Mouse (Mus musculus) midbrain, embryonic 11.5 days (tissue): Measurements from ENCODE around the gene Bach2. TPM values are rescaled to one million over a fixed set of nuclear protein-coding genes. Genes with fewer than 3 reads are reported as not detected.

Experiments
- ATAC-seq: fragments of 200-750 bp; cut with Nextera tagmentation; 2 replicates; pipeline ENCODE4 v1.8.0; 2017; ENCODE audit warnings: moderate TSS enrichment, moderate library complexity; ENCODE audit not compliant: low FRiP score
- DNase-seq: peaks from one replicate; pipeline ENCODE4 v3.0.0; 2015; ENCODE audit warnings: low spot score; ENCODE audit errors: missing footprints
- H3K27ac ChIP-seq: fragments of 300-500 bp; sonication (generic); 2 replicates; pipeline ENCODE4 v1.5.1; 2014; ENCODE audit warnings: low read depth, low read length
- H3K27me3 ChIP-seq: fragments of 300-500 bp; sonication (generic); 2 replicates; pipeline ENCODE4 v1.6.1; 2014; ENCODE audit warnings: mild to moderate bottlenecking, low read length, moderate library complexity, mixed read lengths; ENCODE audit not compliant: control insufficient read depth, insufficient read depth
- H3K36me3 ChIP-seq: fragments of 300-500 bp; sonication (generic); 2 replicates; pipeline ENCODE4 v1.6.1; 2014; ENCODE audit warnings: mild to moderate bottlenecking, low read length, moderate library complexity, mixed read lengths; ENCODE audit not compliant: control insufficient read depth, insufficient read depth
- H3K4me1 ChIP-seq: fragments of 300-500 bp; sonication (generic); 2 replicates; pipeline ENCODE4 v1.6.1; 2014; ENCODE audit warnings: low read length; ENCODE audit not compliant: control insufficient read depth, insufficient read depth
- H3K4me2 ChIP-seq: fragments of 300-500 bp; sonication (generic); 2 replicates; pipeline ENCODE4 v1.6.1; 2014; ENCODE audit warnings: mild to moderate bottlenecking, moderate library complexity
- H3K4me3 ChIP-seq: fragments of 300-500 bp; sonication (generic); 2 replicates; pipeline ENCODE4 v1.5.1; 2014; ENCODE audit warnings: low read depth, low read length
- H3K9ac ChIP-seq: fragments of 300-500 bp; sonication (generic); 2 replicates; pipeline ENCODE4 v1.6.1; 2014; ENCODE audit warnings: low read length
- H3K9me3 ChIP-seq: fragments of 300-500 bp; sonication (generic); 2 replicates; pipeline ENCODE4 v1.6.1; 2016; ENCODE audit warnings: low read length; ENCODE audit not compliant: control insufficient read depth
- WGBS: fragments of 180-500 bp; shearing (Covaris S2); extraction: QIAGEN DNeasy Blood & Tissue Kit; methylation state at CpG from one replicate; pipeline ENCODE4 v1.1.7; 2014; 5-methylcytosine and 5-hydroxymethylcytosine counted together
- polyA plus RNA-seq: library from polyadenylated mRNA; unstranded; fragments of >200 nt; fragmentation: Nextera tagmentation; extraction: Ambion mirVana; gene quantifications from 2 replicates; pipeline ENCODE4 v1.2.1, GENCODE M21; 2014

Bach2 gene
- 11.2 and 13.2 TPM in 2 replicates for polyA plus RNA-seq

DNA sequence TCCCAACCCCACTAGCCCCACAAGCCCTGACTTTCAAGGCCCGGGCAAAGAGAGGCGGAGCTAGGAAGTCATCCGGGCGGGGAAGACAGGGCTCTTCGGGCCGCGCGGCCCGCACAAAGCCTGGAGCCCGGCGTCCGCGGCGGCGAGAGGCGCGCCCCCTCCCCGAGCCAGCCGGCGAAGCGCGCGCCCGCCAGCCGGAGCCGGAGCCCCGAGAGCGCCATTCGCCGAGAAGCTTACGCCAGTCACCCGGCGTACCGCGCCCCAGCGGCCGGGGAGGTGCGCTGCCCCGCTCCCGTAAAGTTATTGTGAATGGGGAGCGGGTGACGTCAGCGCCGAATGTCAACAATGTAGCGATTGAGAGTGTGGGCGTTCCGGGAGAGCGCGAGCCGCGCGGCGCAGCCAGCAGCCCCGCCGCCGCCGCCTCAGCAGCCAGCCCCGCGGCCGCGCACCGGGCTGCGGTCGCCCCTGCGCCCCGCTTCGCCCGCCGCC lies at the start of gene Bach2:
Bach2 (plus strand) TSS at position 439 of the 489 bp plus-strand sequence.
- peak within 1 kb of the TSS; percentile 84 for H3K4me3 ChIP-seq
- under 1% methylated on average over 65 of the region's 69 CpGs for WGBS
- H3K4me1 ChIP-seq, result peaks cover 34% of the 10 kb centered on the region
- H3K4me2 ChIP-seq, result peak within 1 kb of the TSS; percentile 95
- peaks cover 2% of the 10 kb centered on the region; the same call in 1 of the 2 replicates for H3K27me3 ChIP-seq
- no peaks in the 10 kb centered on the region for H3K9me3 ChIP-seq
- peak within 1 kb of the TSS; percentile 88 for H3K9ac ChIP-seq
- no peaks in the 10 kb centered on the region for H3K36me3 ChIP-seq
- DNase-seq (peak; percentile 99), ATAC-seq (peak; percentile 92)
- H3K27ac ChIP-seq, result peak within 1 kb of the TSS; percentile 97

DNA sequence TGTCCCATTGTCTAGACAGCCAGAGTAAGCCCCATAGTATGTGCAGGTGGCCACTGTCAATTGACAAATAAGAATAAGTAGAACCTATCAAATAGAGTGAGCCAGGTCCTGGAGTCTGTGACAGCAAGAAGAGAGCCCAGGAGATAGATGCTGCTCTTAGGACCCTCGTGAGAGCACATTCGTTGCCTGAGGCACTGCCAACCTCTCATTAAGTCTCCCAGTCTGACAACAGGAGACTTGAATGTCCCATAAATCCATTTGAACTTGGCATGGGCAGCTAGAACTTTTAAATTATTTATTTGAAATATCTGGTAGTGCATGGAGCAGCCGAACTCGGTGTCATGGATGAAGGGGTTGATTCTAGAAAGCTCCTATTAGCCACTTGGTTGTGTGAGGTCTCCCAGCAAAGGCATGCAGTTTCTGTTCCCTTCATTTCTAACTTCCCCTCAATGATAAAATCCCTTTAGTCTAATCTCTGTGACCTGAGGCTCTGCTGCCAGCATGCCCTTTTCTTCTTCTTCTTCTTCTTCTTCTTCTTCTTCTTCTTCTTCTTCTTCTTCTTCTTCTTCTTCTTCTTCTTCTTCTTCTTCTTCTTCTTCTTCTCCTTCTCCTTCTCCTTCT lies 49.1 kb upstream of the Bach2 start:
- 85% methylated on average over 4 of the region's 4 CpGs for WGBS
- Histone ChIP-seq H3K9ac (no peak overlapping the region), H3K4me3 (no peak overlapping the region), H3K4me2 (no peak overlapping the region), H3K36me3 (no peaks in the 10 kb centered on the region), H3K27ac (no peak overlapping the region), H3K27me3 (no peaks in the 10 kb centered on the region), H3K9me3 (no peaks in the 10 kb centered on the region), H3K4me1 (0 out of 2 replicates have a peak, but pooled peaks cover 2% of the 10 kb centered on the region)
- DNase-seq, result no peak
- ATAC-seq, result no peak

DNA sequence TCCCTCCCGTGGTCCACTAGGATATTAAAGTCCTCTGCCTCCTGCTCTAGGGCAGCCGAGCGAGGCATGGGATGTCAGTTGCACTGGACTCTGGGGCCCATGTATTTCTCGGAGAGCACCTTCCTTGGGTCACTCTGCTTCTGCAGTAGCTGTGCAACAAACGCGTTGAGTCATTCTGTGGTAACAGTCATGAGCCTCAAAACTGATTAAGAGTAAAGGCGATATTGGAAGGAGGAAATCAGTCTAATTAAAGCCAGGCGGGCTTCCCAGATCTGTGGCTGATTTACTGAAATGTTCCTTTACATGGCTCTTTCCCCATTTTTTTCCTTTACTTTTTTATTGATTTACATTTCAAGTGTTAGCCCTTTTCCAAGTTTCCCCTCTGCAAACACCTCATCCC lies 48.1 kb upstream of the Bach2 start:
- Histone ChIP-seq H3K36me3 (no peaks in the 10 kb centered on the region), H3K27me3 (no peaks in the 10 kb centered on the region), H3K9me3 (no peaks in the 10 kb centered on the region), H3K4me1 (0 out of 2 replicates have a peak, but pooled peaks cover 2% of the 10 kb centered on the region), H3K9ac (no peak overlapping the region), H3K27ac (no peak overlapping the region), H3K4me3 (no peak overlapping the region), H3K4me2 (no peak overlapping the region)
- no peak for ATAC-seq
- no peak for DNase-seq
- 77% methylated on average over 8 of the region's 8 CpGs for WGBS

DNA sequence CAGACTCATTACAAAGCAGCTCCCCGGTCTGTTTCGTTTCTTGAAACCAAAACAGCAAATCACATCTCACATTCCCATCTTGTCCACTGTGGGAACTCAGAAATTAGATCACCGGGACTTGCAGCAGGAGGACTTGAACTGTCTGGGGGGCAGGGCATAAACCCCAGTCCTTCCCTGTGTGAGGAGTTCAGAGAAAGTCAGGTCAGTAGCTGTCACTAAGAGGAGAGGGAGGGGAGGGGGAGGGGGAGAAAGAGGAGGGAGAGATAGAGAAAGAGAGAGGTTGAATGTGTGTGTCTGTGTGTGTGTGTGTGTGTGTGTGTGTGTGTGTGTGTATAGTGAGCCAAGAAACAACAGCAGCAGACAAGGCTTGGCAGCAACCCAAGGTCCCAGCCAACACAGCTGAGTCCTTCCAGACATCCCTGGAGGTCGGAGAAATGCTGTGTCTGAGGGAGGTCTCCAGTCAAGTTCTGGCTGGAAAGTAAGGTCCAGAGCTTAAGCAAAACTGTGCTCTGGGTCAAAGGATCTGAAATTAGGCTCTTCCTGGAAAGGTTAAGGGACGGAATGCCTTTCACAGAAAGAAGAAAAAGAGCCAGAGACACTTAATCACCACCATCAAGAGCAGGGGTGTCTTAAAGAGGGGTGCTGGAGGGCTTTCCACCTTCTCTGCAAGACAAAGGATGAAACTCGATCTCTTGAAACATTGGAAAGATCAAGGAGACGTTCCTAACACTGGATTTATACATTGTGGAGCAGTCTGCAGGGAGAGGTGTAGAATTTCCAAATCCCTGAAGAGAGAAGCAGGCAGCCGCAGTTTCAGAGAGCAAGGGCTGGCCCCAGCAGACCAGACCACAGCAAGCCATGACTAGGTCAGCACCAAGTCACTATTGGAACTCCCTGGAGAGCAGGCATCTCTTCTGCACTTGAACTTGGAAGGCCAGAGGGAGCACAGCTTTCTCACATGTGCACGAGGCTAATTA lies 42.4 kb upstream of the Bach2 start:
- Histone ChIP-seq H3K9me3 (no peaks in the 10 kb centered on the region), H3K27ac (no peak overlapping the region), H3K27me3 (no peaks in the 10 kb centered on the region), H3K4me1 (peaks cover 9% of the 10 kb centered on the region), H3K9ac (peak overlapping the region; percentile 27; the same call in 1 of the 2 replicates), H3K36me3 (no peaks in the 10 kb centered on the region), H3K4me2 (no peak overlapping the region), H3K4me3 (no peak overlapping the region)
- DNase-seq (peak; percentile 86), ATAC-seq (peak; percentile 22; the same call in 1 of the 2 replicates)
- 32% methylated on average over 9 of the region's 9 CpGs for WGBS

DNA sequence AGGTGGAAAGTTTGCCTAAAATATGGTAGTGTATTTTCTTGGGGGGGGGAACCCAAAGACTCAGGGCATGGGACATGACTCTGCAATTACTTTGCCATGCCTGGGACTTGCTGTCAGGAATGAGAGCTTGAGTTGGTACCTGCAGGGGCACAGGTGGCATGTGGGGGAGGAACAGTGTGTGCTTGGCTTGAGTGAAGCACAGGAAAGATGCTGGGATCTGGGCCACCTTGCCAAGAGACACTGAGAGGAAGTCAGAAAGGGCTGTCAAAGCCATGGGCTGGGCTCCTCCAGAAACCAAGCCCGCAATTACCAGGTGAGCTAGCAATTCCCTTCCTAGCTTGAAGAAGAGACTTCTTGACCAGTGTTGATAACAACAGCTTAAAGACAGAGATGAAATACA lies 40.6 kb upstream of the Bach2 start:
- no peaks in the 10 kb centered on the region for H3K9me3 ChIP-seq
- no peak for ATAC-seq
- 92% methylated on average over 1 of the region's 1 CpGs for whole genome bisulfite sequencing
- no peak overlapping the region for H3K4me3 ChIP-seq
- H3K27ac ChIP-seq, result no peak overlapping the region
- no peak overlapping the region for H3K4me2 ChIP-seq
- H3K9ac ChIP-seq, result no peak overlapping the region
- peaks cover 9% of the 10 kb centered on the region for H3K4me1 ChIP-seq
- H3K27me3 ChIP-seq, result no peaks in the 10 kb centered on the region
- DNase-seq, result no peak
- H3K36me3 ChIP-seq, result no peaks in the 10 kb centered on the region

DNA sequence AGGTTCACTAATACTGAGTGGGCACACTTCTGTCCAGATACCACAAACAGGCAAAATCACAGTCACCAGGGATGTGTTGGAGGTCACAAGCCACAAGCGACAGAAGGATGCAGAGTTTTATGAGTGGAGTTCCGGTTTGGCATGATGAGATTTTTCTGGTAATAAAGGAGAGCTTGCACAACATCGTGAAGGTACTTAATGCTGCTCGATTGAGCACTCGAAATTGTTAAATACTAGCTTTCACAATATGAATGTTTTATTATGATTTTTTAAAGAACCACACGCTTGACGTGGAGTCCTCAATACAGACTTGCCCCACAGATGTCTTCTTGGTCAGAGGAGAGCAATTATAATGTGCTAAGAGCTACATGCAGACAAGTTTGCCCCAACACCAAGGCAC lies 40.0 kb upstream of the Bach2 start:
- Histone ChIP-seq H3K36me3 (no peaks in the 10 kb centered on the region), H3K4me3 (no peak overlapping the region), H3K27ac (no peak overlapping the region), H3K4me1 (peaks cover 9% of the 10 kb centered on the region), H3K9ac (no peak overlapping the region), H3K4me2 (no peak overlapping the region), H3K27me3 (no peaks in the 10 kb centered on the region), H3K9me3 (no peaks in the 10 kb centered on the region)
- DNase-seq (no peak), ATAC-seq (no peak)
- 90% methylated on average over 7 of the region's 7 CpGs for WGBS

DNA sequence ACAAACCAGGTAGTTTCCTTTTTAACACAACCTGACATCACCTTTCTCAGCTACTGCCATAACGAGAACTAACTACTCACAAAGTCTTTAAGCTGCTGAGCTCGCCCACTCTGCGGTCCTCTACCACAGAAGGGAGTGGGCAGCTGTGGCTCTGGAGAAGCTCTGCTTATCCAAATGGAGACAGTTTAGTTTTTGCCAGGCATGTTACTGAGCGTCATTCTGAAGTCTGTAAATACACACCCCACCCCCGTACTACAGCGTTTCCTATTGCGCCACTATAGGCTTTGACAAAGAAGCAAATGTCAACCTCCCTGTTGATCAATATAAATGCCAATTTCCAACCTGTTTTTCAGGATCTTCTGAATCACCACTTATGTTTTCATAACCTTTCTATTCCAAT lies 39.4 kb upstream of the Bach2 start:
- no peaks in the 10 kb centered on the region for H3K36me3 ChIP-seq
- H3K4me2 ChIP-seq, result no peak overlapping the region
- H3K27me3 ChIP-seq, result no peaks in the 10 kb centered on the region
- ATAC-seq (no peak), DNase-seq (no peak)
- 90% methylated on average over 7 of the region's 7 CpGs for WGBS
- no peak overlapping the region for H3K9ac ChIP-seq
- H3K9me3 ChIP-seq, result no peaks in the 10 kb centered on the region
- H3K27ac ChIP-seq, result no peak overlapping the region
- H3K4me3 ChIP-seq, result no peak overlapping the region
- peaks cover 9% of the 10 kb centered on the region for H3K4me1 ChIP-seq

DNA sequence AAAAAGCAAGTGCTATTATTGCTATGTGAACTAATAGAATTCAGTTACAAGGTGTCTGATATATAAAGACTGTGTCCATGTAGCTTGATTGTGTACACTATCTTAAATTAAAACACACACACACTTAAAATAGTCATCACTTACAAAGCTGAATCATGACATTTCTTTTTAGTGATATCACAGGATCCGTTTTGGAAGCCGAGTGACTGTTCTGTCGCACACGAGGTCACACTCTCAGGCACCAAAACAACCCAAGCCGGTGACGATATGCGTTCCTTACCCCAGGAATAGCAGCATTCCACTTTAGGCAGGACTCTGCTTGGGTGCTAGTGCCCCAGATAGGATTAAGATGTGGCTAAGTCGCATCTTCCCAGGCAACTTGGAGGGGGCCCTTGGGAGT lies 37.5 kb upstream of the Bach2 start:
- H3K4me3 ChIP-seq, result no peak overlapping the region
- 70% methylated on average over 8 of the region's 8 CpGs for WGBS
- ATAC-seq (no peak), DNase-seq (no peak)
- no peaks in the 10 kb centered on the region for H3K36me3 ChIP-seq
- H3K9ac ChIP-seq, result no peak overlapping the region
- H3K9me3 ChIP-seq, result no peaks in the 10 kb centered on the region
- no peak overlapping the region for H3K27ac ChIP-seq
- H3K4me2 ChIP-seq, result no peak overlapping the region
- H3K27me3 ChIP-seq, result no peaks in the 10 kb centered on the region
- peaks cover 6% of the 10 kb centered on the region for H3K4me1 ChIP-seq

DNA sequence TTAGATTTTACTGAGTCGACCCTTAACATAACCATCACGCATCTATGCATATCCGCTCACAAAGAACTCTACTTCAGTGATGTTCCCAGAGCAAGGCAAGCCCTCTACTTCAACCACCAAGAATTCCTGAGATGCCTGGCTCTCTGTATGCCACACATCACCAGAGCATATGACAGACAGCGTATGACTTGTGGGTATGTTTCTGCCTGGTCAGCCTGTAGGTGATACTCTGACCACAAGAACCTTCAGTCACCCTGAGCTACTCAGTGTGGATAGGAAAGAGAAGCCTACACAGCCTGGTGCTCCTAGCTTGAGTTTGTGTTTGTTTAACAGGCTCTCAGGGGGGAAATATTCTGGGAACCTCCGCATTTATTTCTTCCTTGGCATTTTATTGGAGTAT lies 36.2 kb upstream of the Bach2 start:
- WGBS, result 92% methylated on average over 5 of the region's 5 CpGs
- no peak for DNase-seq
- no peak overlapping the region for H3K4me2 ChIP-seq

More for the DNA sequence above, 36.2 kb upstream of the Bach2 start:
- no peak for ATAC-seq
- H3K4me3 ChIP-seq, result no peak overlapping the region
- no peak overlapping the region for H3K9ac ChIP-seq
- H3K27me3 ChIP-seq, result no peaks in the 10 kb centered on the region
- no peaks in the 10 kb centered on the region for H3K4me1 ChIP-seq
- no peaks in the 10 kb centered on the region for H3K36me3 ChIP-seq
- no peaks in the 10 kb centered on the region for H3K9me3 ChIP-seq
- no peak overlapping the region for H3K27ac ChIP-seq
